Mouse (Mus musculus): ENCODE results near the gene Dusp7. TPM values are rescaled to one million over a fixed set of nuclear protein-coding genes. Genes with fewer than 3 reads are reported as not detected.

Dusp7 gene
- polyA plus RNA-seq, 2 experiments: 73.0 to 130 TPM

DNA sequence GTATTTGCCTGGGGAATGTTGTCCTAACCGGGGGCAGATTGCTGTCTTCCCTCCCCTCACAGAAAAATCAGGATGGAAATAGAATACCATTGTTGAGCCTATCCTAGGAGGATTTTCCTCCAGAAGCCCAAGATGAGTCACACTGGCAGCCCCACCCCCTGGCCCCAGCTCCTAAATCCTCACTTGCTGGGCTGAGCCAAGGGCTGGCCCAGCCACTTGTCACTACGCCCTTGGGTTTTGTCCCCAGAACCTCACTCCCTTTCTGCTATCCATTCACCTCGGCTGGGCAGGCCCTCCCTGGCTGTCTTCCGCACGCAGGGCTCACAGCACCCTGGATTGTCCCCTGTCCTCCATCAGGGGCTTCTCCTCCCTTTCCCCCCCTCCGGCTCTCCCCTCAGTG is 23.3 kb upstream of the Dusp7 start:
- peaks cover 80% of the 10 kb centered on the region for H3K4me1 ChIP-seq (ENCODE audit: control insufficient read depth, insufficient read depth, low read length)
- H3K9me3 ChIP-seq (ENCODE audit: control insufficient read depth, low read length): no peaks in the 10 kb centered on the region
- no peak for ATAC-seq (ENCODE audit: low FRiP score, low read depth)
- H3K36me3 ChIP-seq (ENCODE audit: control insufficient read depth, insufficient read depth, low read length): no peaks in the 10 kb centered on the region
- peak overlapping the region; percentile 61 for H3K27ac ChIP-seq (replicated peaks; ENCODE audit: low read depth, low read length)
- H3K4me2 ChIP-seq (replicated peaks; ENCODE audit: low read depth, low read length, severe bottlenecking): no peak overlapping the region
- H3K27me3 ChIP-seq (ENCODE audit: control insufficient read depth, insufficient read depth, low read length): no peaks in the 10 kb centered on the region
- WGBS: 38% methylated on average over 6 of the region's 6 CpGs
- H3K4me3 ChIP-seq (replicated peaks; ENCODE audit: low read length): no peak overlapping the region
- TF ChIP-seq POLR2A (IDR thresholded peaks at IDR 0.05; ENCODE audit: borderline replicate concordance, extremely low read depth, insufficient read depth, insufficient read length): no peak
- DNase-seq (ENCODE audit: low spot score): peak; percentile 69
- no peak overlapping the region for H3K9ac ChIP-seq (ENCODE audit: low read depth, low read length, severe bottlenecking)

DNA sequence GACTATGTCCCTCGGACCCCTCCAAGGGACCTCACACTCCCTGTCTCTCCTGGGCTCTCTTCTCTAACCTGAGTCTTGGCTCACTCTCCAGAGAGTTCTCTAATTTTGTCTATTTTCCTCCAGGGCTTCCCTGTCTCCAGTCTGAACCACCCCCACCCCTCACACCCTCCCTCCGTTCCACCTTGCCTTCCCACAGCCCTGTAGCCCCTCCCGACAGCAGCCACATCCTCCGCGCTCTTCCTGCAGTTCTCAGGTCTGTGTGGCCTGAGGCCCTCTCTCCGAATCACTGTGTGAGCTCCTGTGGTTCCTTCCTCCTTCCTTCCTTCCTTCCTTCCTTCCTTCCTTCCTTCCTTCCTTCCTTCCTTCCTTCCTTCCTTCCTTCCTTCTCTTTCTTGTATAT is 22.8 kb upstream of the Dusp7 start:
- no peak overlapping the region for H3K4me3 ChIP-seq (replicated peaks; ENCODE audit: low read length)
- no peak overlapping the region for H3K9ac ChIP-seq (ENCODE audit: low read depth, low read length, severe bottlenecking)
- peak overlapping the region; percentile 61 for H3K27ac ChIP-seq (replicated peaks; ENCODE audit: low read depth, low read length)
- peaks cover 80% of the 10 kb centered on the region for H3K4me1 ChIP-seq (ENCODE audit: control insufficient read depth, insufficient read depth, low read length)
- H3K36me3 ChIP-seq (ENCODE audit: control insufficient read depth, insufficient read depth, low read length): no peaks in the 10 kb centered on the region
- H3K9me3 ChIP-seq (ENCODE audit: control insufficient read depth, low read length): no peaks in the 10 kb centered on the region
- TF ChIP-seq POLR2A (IDR thresholded peaks at IDR 0.05; ENCODE audit: borderline replicate concordance, extremely low read depth, insufficient read depth, insufficient read length): no peak
- WGBS: 38% methylated on average over 6 of the region's 6 CpGs
- DNase-seq (ENCODE audit: low spot score): no peak
- no peak overlapping the region for H3K4me2 ChIP-seq (replicated peaks; ENCODE audit: low read depth, low read length, severe bottlenecking)
- ATAC-seq (ENCODE audit: low FRiP score, low read depth): no peak
- no peaks in the 10 kb centered on the region for H3K27me3 ChIP-seq (ENCODE audit: control insufficient read depth, insufficient read depth, low read length)

GRCm38 (mm10) chr9:106348281-106348680 is 20.2 kb upstream of the Dusp7 start:
- H3K27me3 ChIP-seq (ENCODE audit: control insufficient read depth, insufficient read depth, low read length): no peaks in the 10 kb centered on the region
- TF ChIP-seq POLR2A (IDR thresholded peaks at IDR 0.05; ENCODE audit: borderline replicate concordance, extremely low read depth, insufficient read depth, insufficient read length): no peak
- peak overlapping the region; percentile 93 for H3K27ac ChIP-seq (replicated peaks; ENCODE audit: low read depth, low read length)
- H3K4me2 ChIP-seq (replicated peaks; ENCODE audit: low read depth, low read length, severe bottlenecking): peak overlapping the region; percentile 17
- DNase-seq (ENCODE audit: low spot score) (peak; percentile 83), ATAC-seq (ENCODE audit: low FRiP score, low read depth) (peak; percentile 75)
- H3K4me3 ChIP-seq (replicated peaks; ENCODE audit: low read length): no peak overlapping the region
- H3K9ac ChIP-seq (ENCODE audit: low read depth, low read length, severe bottlenecking): peak overlapping the region; percentile 16; the same call in 1 of the 2 replicates
- no peaks in the 10 kb centered on the region for H3K9me3 ChIP-seq (ENCODE audit: control insufficient read depth, low read length)
- H3K36me3 ChIP-seq (ENCODE audit: control insufficient read depth, insufficient read depth, low read length): 0 out of 2 replicates have a peak, but pooled peaks cover 4% of the 10 kb centered on the region
- 4% methylated on average over 10 of the region's 10 CpGs for WGBS
- peaks cover 86% of the 10 kb centered on the region for H3K4me1 ChIP-seq (ENCODE audit: control insufficient read depth, insufficient read depth, low read length)

DNA sequence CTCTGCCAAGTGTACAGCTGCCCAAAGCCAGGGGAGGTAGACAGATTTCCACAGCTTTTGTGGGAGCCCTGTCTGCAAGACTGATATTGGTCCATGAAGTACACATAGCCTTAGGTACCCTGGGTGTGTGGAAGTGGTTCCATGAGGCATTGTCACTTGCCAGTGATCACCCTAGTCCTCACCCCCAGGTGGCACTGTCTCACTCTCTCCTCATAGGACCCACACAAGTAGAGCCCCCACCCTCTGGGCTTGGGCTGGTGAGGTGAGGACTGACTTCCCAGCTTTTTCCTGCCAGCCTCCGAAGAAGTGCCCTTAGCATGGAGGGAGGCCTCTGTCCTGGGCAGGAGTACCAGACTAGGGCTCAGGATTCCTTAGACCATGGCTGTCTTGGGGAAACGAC is 19.4 kb upstream of the Dusp7 start:
- peak overlapping the region; percentile 25; the same call in 1 of the 2 replicates for H3K9ac ChIP-seq (ENCODE audit: low read depth, low read length, severe bottlenecking)
- DNase-seq (ENCODE audit: low spot score) (peak; percentile 53), ATAC-seq (ENCODE audit: low FRiP score, low read depth) (0 out of 2 replicates have a peak, but pooled peaks have one; percentile 27)
- no peak for TF ChIP-seq POLR2A (IDR thresholded peaks at IDR 0.05; ENCODE audit: borderline replicate concordance, extremely low read depth, insufficient read depth, insufficient read length)
- H3K27me3 ChIP-seq (ENCODE audit: control insufficient read depth, insufficient read depth, low read length): no peaks in the 10 kb centered on the region
- H3K9me3 ChIP-seq (ENCODE audit: control insufficient read depth, low read length): no peaks in the 10 kb centered on the region
- H3K4me2 ChIP-seq (replicated peaks; ENCODE audit: low read depth, low read length, severe bottlenecking): peak overlapping the region; percentile 17; the same call in 1 of the 2 replicates
- H3K4me3 ChIP-seq (replicated peaks; ENCODE audit: low read length): no peak overlapping the region
- WGBS: 32% methylated on average over 2 of the region's 2 CpGs
- 0 out of 2 replicates have a peak, but pooled peaks cover 4% of the 10 kb centered on the region for H3K36me3 ChIP-seq (ENCODE audit: control insufficient read depth, insufficient read depth, low read length)
- peaks cover 93% of the 10 kb centered on the region for H3K4me1 ChIP-seq (ENCODE audit: control insufficient read depth, insufficient read depth, low read length)
- peak overlapping the region; percentile 93 for H3K27ac ChIP-seq (replicated peaks; ENCODE audit: low read depth, low read length)

DNA sequence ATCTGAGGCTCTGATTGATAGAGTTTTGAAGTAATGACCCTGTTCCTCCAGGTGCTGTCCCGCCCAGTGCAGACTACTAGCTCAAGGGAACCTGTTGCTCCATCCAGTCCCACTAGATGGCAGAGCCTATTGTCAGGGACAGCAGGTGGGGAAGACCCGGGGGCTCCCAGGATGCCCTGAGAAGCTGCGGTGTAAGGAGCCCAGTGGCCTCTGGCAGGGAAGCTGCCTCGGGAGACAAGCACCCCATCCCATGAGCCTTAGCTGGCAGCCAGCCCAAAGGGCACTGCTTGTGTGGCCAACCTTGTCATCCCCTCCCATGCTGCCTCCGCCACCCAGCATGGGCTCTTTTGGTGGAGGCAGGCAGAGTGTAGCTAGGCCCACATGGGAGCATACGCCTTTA is 17.3 kb upstream of the Dusp7 start:
- Histone ChIP-seq H3K4me1 (ENCODE audit: control insufficient read depth, insufficient read depth, low read length) (peaks cover 96% of the 10 kb centered on the region), H3K27me3 (ENCODE audit: control insufficient read depth, insufficient read depth, low read length) (no peaks in the 10 kb centered on the region), H3K9me3 (ENCODE audit: control insufficient read depth, low read length) (no peaks in the 10 kb centered on the region), H3K4me3 (replicated peaks; ENCODE audit: low read length) (no peak overlapping the region), H3K36me3 (ENCODE audit: control insufficient read depth, insufficient read depth, low read length) (0 out of 2 replicates have a peak, but pooled peaks cover 4% of the 10 kb centered on the region), H3K27ac (replicated peaks; ENCODE audit: low read depth, low read length) (peak overlapping the region; percentile 93), H3K4me2 (replicated peaks; ENCODE audit: low read depth, low read length, severe bottlenecking) (no peak overlapping the region), H3K9ac (ENCODE audit: low read depth, low read length, severe bottlenecking) (no peak overlapping the region)
- ATAC-seq (ENCODE audit: low FRiP score, low read depth) (no peak), DNase-seq (ENCODE audit: low spot score) (no peak)
- TF ChIP-seq POLR2A (IDR thresholded peaks at IDR 0.05; ENCODE audit: borderline replicate concordance, extremely low read depth, insufficient read depth, insufficient read length): no peak
- 73% methylated on average over 5 of the region's 6 CpGs for WGBS
